Mouse (Mus musculus) cerebellum, adult 2 months (tissue): ENCODE measurements at regions not wholly inside any gene's neighbourhood (a gene's known extent, or its start where the extent isn't known, plus 50 kb on each side); places are given as distances from the start of the nearest gene placed in this dataset.

ENCODE experiments used
- DNase-seq, 2 experiments: peaks; one replicate each; pipeline ENCODE4 v3.0.0; 2021
- H3K27ac ChIP-seq: fragments of 200-500 bp; 2 replicates; pipeline ENCODE4 v1.5.1; 2012; ENCODE audit warnings: low read length, control low read depth, inconsistent platforms; ENCODE audit not compliant: insufficient read depth
- H3K27me3 ChIP-seq: fragments of 200-500 bp; 2 replicates; pipeline ENCODE4 v1.6.1; 2012; ENCODE audit warnings: inconsistent platforms, mild to moderate bottlenecking, low read length, moderate library complexity; ENCODE audit not compliant: control insufficient read depth, insufficient read depth
- H3K4me1 ChIP-seq: fragments of 200-500 bp; 2 replicates; pipeline ENCODE4 v1.6.1; 2011; ENCODE audit warnings: low read length; ENCODE audit not compliant: control insufficient read depth, insufficient read depth
- H3K4me3 ChIP-seq: fragments of 200-500 bp; replicated peaks from 2 replicates; pipeline ENCODE3; 2011; ENCODE audit warnings: mild to moderate bottlenecking, low read depth, low read length, control low read depth; ENCODE audit not compliant: insufficient read depth
- CTCF ChIP-seq: fragments of 200-500 bp; IDR thresholded peaks from 2 replicates; pipeline ENCODE4 v1.5.1; 2011; ENCODE audit warnings: low read depth, mild to moderate bottlenecking, control low read depth, low read length, moderate library complexity, borderline replicate concordance; ENCODE audit not compliant: insufficient read depth
- POLR2A ChIP-seq: fragments of 200-500 bp; IDR thresholded peaks from 2 replicates; pipeline ENCODE4 v1.6.1; 2011; ENCODE audit warnings: low read length, control low read depth, borderline replicate concordance; ENCODE audit not compliant: insufficient read depth
- WGBS: fragments of 180-500 bp; shearing (Covaris S2); methylation state at CpG from one replicate; pipeline ENCODE4 v1.1.7; 2018; 5-methylcytosine and 5-hydroxymethylcytosine counted together

DNA sequence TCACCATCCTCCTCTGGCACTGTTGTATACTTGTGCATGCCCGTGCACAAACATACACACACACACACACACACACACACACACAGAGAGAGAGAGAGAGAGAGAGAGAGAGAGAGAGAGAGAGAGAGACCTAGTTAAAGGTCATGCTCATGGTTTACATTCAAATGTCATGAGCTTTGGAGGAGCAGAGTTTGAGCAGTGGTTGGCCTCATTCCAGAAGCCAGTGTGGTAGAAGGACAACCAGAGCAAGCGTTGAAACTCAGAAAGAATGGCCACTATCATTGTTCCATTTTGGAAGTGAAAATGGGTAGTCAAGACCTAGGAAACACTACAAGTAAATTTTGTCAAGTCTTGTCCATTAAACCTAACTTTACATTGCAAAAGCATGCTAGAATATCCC lies 79.6 kb upstream of the Frmd6 start:
- 60% methylated on average over 2 of the region's 2 CpGs for WGBS
- Histone ChIP-seq H3K27ac (no peak overlapping the region), H3K27me3 (no peaks in the 10 kb centered on the region), H3K4me3 (no peak overlapping the region), H3K4me1 (no peaks in the 10 kb centered on the region)
- DNase-seq: no peak
- TF ChIP-seq CTCF: no peak
- TF ChIP-seq POLR2A: no peak

DNA sequence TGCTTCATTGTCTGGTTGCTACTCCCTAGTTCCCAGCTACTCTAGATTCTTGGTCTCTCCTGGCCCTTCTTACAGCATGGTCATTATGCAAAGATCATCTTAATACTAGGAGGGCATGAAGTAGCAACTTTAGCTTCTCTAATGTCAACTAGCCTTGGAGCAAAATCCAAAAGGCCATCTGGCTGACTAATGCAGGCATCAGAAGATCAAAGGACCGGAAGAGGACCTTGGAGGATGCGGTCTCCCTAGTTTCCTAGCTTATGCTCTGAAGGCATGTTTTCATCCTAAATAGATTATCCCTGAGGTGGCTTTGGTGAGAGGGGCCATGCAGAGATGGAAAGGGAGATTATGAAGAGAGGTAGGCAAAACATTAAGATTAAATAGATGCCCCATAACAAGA lies 75.7 kb upstream of the Frmd6 start:
- TF ChIP-seq CTCF: no peak
- no peak for TF ChIP-seq POLR2A
- no peak for DNase-seq
- Histone ChIP-seq H3K27ac (no peak overlapping the region), H3K4me3 (no peak overlapping the region), H3K4me1 (no peaks in the 10 kb centered on the region), H3K27me3 (no peaks in the 10 kb centered on the region)
- 69% methylated on average over 2 of the region's 2 CpGs for WGBS

DNA sequence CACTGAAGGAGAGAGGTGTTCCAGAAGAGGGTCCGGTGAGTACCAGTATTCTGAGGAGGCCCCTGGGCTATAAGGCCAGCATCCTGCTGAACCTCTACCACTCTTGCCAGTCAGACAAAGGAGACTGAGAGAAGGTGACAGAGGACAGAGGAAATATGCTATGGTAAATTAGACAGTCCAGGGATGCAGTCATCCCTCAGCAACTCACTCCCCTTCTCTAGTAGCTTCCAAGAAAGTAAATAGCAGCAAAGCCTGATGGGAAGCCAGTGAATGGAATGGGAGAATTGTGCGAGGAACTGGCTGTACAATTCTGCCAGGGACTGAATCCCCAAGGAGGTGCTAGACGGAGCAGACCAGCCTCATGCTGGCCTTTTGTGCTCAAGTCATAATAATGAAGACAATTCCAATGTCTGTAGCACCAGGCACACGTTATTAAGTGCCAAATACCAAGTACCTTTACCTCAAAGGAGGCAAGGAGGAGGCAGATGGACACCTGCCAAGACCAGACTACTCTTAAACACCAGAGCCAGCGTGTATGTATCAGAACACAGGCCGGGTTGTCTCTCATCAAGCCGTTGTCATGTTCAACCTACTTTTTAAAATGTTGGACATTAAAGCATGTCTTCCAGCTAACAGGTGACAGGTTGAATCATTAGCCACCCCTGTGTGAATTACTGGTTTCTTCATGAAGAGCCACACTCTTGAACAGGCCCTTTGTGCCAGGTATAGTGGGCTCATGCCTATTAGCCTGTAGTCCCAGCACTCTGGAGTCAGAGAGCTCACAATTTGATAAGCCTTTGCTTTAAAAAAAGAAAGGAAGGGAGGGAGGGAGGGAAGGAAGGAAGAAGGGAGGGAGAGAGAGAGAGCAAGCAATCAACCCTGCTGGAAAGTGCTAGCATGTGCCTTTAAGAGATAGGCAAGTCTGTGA lies 74.4 kb upstream of the Frmd6 start:
- H3K4me3 ChIP-seq: no peak overlapping the region
- DNase-seq: no peak
- no peaks in the 10 kb centered on the region for H3K4me1 ChIP-seq
- WGBS: 71% methylated on average over 7 of the region's 7 CpGs
- no peaks in the 10 kb centered on the region for H3K27me3 ChIP-seq
- TF ChIP-seq CTCF (no peak), POLR2A (no peak)
- no peak overlapping the region for H3K27ac ChIP-seq

- WGBS: 63% methylated on average over 11 of the region's 11 CpGs
- no peaks in the 10 kb centered on the region for H3K4me1 ChIP-seq
- no peak overlapping the region for H3K27ac ChIP-seq
- DNase-seq: no peak
- no peaks in the 10 kb centered on the region for H3K27me3 ChIP-seq
- H3K4me3 ChIP-seq: no peak overlapping the region
- no peak for TF ChIP-seq POLR2A
- TF ChIP-seq CTCF: no peak
Measured at GRCm38 (mm10) chr12:70752266-70752910, 72.9 kb upstream of the Frmd6 start.

DNA sequence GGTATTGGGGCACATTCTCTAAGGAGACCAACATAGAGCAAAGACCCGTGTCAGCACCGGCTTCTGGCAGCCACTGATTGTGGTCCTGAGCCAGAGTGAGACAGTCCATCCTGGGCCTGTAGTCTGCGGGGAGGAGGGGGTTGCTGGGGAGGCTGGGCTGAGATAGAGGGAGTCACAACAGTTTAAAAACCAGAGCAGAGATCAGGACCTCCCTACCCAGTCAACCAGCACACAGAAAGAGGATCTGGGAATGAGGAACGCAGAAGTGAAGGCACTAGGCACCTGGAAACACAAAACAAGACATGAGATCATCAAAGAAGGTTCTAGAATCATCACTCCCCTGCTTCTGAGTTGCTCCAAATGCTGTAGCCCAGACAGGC lies 72.4 kb upstream of the Frmd6 start:
- Histone ChIP-seq H3K4me1 (no peaks in the 10 kb centered on the region), H3K27me3 (no peaks in the 10 kb centered on the region), H3K4me3 (no peak overlapping the region), H3K27ac (no peak overlapping the region)
- TF ChIP-seq CTCF (no peak), POLR2A (no peak)
- DNase-seq: no peak
- WGBS: 55% methylated on average over 4 of the region's 4 CpGs

DNA sequence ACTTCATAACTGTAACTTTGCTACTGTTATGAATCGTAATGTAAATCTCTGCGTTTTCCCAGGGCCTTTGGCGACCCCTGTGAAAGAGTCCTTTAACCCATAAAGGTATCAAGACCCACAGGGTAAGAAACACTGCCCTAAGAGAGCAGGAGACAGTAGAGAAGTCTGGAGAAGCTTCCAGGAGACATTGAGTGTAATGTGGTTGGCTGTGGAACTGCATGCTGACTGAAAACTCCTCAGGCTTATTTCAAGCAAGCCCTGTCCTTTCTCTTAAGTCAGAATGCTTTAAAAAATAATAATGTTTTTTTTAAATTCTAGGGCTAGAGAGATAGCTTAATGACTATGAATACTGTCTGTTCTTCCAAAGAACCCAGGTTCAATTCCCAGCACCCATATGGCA lies 71.9 kb upstream of the Frmd6 start:
- Histone ChIP-seq H3K27ac (no peak overlapping the region), H3K4me1 (no peaks in the 10 kb centered on the region), H3K27me3 (no peaks in the 10 kb centered on the region), H3K4me3 (no peak overlapping the region)
- no peak for TF ChIP-seq CTCF
- TF ChIP-seq POLR2A: no peak
- DNase-seq: no peak
- 94% methylated on average over 3 of the region's 3 CpGs for WGBS

DNA sequence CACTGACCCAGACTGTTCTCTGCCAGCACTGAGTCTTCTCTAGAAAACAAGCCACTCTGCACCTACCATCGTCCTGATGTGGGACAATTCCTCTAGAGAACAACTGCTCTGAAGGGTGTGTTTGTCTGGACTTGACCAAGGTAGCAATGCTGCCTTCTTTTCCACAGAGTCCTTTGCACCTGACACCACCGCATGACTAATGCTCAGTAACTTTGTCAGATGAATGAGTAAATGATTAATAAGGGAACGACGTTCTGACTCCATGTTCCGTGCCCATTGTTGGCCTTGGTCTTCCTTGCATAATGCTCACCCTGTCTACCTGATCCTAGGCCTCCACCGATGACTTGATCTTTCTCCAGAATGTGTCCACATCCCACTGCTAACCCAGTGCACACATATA lies 67.2 kb upstream of the Frmd6 start:
- H3K4me1 ChIP-seq: no peaks in the 10 kb centered on the region
- WGBS: 94% methylated on average over 6 of the region's 6 CpGs
- TF ChIP-seq CTCF: no peak
- no peak overlapping the region for H3K4me3 ChIP-seq
- no peak overlapping the region for H3K27ac ChIP-seq
- H3K27me3 ChIP-seq: no peaks in the 10 kb centered on the region
- DNase-seq: no peak

DNA sequence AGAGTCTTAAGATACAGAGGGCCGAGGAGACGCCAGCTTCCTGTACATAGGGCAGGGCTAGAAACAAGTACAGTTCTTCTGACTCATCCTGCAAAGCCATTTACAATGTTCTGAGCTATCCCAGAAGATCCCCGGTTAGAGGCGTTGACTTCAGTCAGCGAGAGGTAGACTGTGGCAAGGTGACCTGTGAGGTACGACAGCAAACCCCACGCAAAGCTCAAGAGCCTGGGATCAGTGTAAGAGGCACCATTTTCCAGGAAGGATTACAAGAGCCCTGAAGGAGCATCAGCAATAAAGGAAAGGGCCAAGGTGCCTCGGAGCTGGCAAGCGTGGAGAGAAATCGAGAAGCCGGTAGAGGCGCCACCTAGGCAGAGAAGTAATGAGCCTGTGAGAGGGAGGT lies 61.8 kb upstream of the Frmd6 start:
- TF ChIP-seq POLR2A (no peak), CTCF (no peak)
- no peaks in the 10 kb centered on the region for H3K4me1 ChIP-seq
- H3K27me3 ChIP-seq: no peaks in the 10 kb centered on the region
- no peak overlapping the region for H3K4me3 ChIP-seq
- WGBS: 93% methylated on average over 12 of the region's 12 CpGs
- no peak for DNase-seq
- H3K27ac ChIP-seq: no peak overlapping the region
